Mouse (Mus musculus) heart, postnatal 0 days (tissue): ENCODE measurements at regions not wholly inside any gene's neighbourhood (a gene's known extent, or its start where the extent isn't known, plus 50 kb on each side); places are given as distances from the start of the nearest gene placed in this dataset.

Experiments
- CTCF ChIP-seq: IDR thresholded peaks from 2 replicates; pipeline ENCODE4 v1.5.1; 2016; ENCODE audit warnings: antibody characterized with exemption, control low read depth, low read depth
- EP300 ChIP-seq: IDR thresholded peaks from 2 replicates; pipeline ENCODE4 v1.6.1; 2016; ENCODE audit warnings: antibody characterized with exemption, low read depth

GRCm38 (mm10) chr7:130073890-130074819 is 446.0 kb downstream of the Ate1 start:
- TF ChIP-seq EP300 (no peak), CTCF (peak; percentile 16; the same call in 1 of the 2 replicates)
